Mouse (Mus musculus) hindbrain, postnatal 0 days (tissue): ENCODE measurements around the gene Irf3. TPM values are rescaled to one million over a fixed set of nuclear protein-coding genes. Genes with fewer than 3 reads are reported as not detected.

ENCODE experiments used
- ATAC-seq: fragments of 200-750 bp; cut with Nextera tagmentation; 2 replicates; pipeline ENCODE4 v1.8.0; 2017; ENCODE audit warnings: mild to moderate bottlenecking, moderate TSS enrichment, moderate library complexity
- DNase-seq: peaks from one replicate; pipeline ENCODE4 v3.0.0-alpha.2; 2015; ENCODE audit warnings: low spot score
- H3K27ac ChIP-seq: fragments of 300-500 bp; sonication (generic); 2 replicates; pipeline ENCODE4 v1.5.1; 2014; ENCODE audit warnings: mild to moderate bottlenecking
- H3K27me3 ChIP-seq: fragments of 300-500 bp; sonication (generic); 2 replicates; pipeline ENCODE4 v1.6.1; 2014; ENCODE audit warnings: low read length, mixed read lengths; ENCODE audit not compliant: insufficient read depth
- H3K36me3 ChIP-seq: fragments of 300-500 bp; sonication (generic); 2 replicates; pipeline ENCODE4 v1.6.1; 2014; ENCODE audit warnings: low read length, mixed read lengths; ENCODE audit not compliant: insufficient read depth
- H3K4me1 ChIP-seq: fragments of 300-500 bp; sonication (generic); 2 replicates; pipeline ENCODE4 v1.6.1; 2014; ENCODE audit warnings: antibody characterized with exemption, low read length, mixed read lengths; ENCODE audit not compliant: insufficient read depth
- H3K4me2 ChIP-seq: fragments of 300-500 bp; sonication (generic); 2 replicates; pipeline ENCODE4 v1.6.1; 2014; ENCODE audit warnings: low read depth, mild to moderate bottlenecking, low read length, moderate library complexity, mixed read lengths
- H3K4me3 ChIP-seq: fragments of 300-500 bp; sonication (generic); 2 replicates; pipeline ENCODE4 v1.5.1; 2014; ENCODE audit warnings: low read length
- H3K9ac ChIP-seq: fragments of 300-500 bp; sonication (generic); replicated peaks from 2 replicates; pipeline ENCODE4 v1.6.1; 2014; ENCODE audit warnings: mild to moderate bottlenecking, low read length, moderate library complexity, mixed read lengths
- H3K9me3 ChIP-seq: fragments of 300-500 bp; sonication (generic); 2 replicates; pipeline ENCODE4 v1.6.1; 2016; ENCODE audit warnings: low read length, mixed read lengths
- CTCF ChIP-seq: IDR thresholded peaks from 2 replicates; pipeline ENCODE4 v1.5.1; 2016; ENCODE audit warnings: antibody characterized with exemption, control low read depth, low read depth
- WGBS: fragments of 180-500 bp; shearing (Covaris S2); extraction: QIAGEN DNeasy Blood & Tissue Kit; methylation state at CpG from one replicate; pipeline ENCODE4 v1.1.7; 2014; 5-methylcytosine and 5-hydroxymethylcytosine counted together
- polyA plus RNA-seq: library from polyadenylated mRNA; unstranded; fragments of >200 nt; fragmentation: Nextera tagmentation; extraction: Ambion mirVana; gene quantifications from 2 replicates; pipeline ENCODE4 v1.2.1, GENCODE M21; 2015
- total RNA-seq: library from RNA; depleted of rRNA; stranded (reverse); fragments of >200 nt; gene quantifications from 2 replicates; pipeline ENCODE4 v1.2.3, GENCODE M21; 2014

Gene Irf3
- total and polyA plus RNA-seq, 2 experiments from 2014 or later, result 33.7 to 48.6 TPM

- no peaks in the 10 kb centered on the region for H3K9me3 ChIP-seq
- DNase-seq (peak; percentile 59), ATAC-seq (no peak)
- H3K4me3 ChIP-seq, result no peak overlapping the region
- H3K4me1 ChIP-seq, result 0 out of 2 replicates have a peak, but pooled peaks cover 6% of the 10 kb centered on the region
- no peak overlapping the region for H3K4me2 ChIP-seq
- no peak overlapping the region for H3K9ac ChIP-seq
- H3K27me3 ChIP-seq, result peaks cover 6% of the 10 kb centered on the region
- WGBS, result 59% methylated on average over 5 of the region's 5 CpGs
- no peak overlapping the region for H3K27ac ChIP-seq
- peak; percentile 64 for TF ChIP-seq CTCF
- no peaks in the 10 kb centered on the region; the same call in 1 of the 2 replicates for H3K36me3 ChIP-seq
These were observed 41.8 kb upstream of the Irf3 start for GRCm38 (mm10) chr7:44955628-44956027.

DNA sequence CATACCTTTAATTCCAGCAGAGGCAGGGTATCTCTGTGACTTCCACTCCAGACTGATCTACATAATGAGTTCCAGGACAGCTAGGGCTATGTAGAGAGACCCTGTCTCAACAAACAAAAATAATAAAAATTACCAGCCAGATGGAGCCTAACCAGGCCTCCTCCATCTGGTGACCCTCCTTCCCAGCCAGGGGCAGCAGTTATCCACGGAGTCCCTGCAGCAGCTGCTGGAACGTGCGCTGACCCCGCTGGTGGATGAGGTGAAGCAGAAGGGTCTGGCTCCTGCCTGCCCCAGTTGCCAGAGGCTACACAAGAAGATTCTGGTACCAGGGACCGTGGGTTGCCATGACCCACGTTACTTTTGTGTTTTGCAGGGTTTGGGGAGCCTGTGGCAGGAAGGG is 41.2 kb upstream of the Irf3 start:
- Histone ChIP-seq H3K4me1 (0 out of 2 replicates have a peak, but pooled peaks cover 6% of the 10 kb centered on the region), H3K27me3 (peaks cover 6% of the 10 kb centered on the region), H3K4me3 (no peak overlapping the region), H3K9ac (no peak overlapping the region), H3K27ac (no peak overlapping the region), H3K9me3 (no peaks in the 10 kb centered on the region), H3K36me3 (peaks cover 6% of the 10 kb centered on the region), H3K4me2 (no peak overlapping the region)
- ATAC-seq (no peak), DNase-seq (no peak)
- TF ChIP-seq CTCF, result no peak
- WGBS, result 47% methylated on average over 6 of the region's 6 CpGs

DNA sequence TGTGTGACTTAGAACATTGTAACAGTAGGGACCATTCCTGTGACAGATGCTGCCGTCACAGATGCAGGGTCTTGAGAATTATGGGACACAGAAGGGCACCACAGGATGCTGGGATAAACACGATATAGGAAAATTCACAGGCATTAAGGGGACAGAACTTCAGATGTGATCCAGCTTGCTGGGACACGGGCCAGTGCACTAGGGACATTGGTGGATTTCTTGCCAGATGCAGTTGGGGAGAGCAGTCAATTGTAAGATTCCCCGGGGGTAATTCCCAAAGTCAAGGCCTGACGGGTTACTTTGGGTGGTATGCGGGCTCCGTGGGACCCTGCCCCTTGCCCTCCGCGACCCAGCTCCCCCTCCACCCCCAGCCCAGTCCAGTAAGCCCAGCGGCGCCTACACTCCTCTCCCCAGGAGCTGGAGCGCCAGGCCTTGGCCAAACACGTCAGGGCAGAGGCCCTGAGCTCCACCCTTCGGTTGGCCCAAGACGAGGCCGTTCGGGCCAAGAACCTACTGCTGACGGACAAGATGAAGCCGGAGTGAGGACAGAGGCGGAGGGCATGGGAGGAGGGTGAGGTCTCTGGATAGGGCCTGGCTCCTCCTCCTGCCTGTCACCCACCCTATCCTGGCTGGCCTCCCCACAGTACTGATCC is 40.1 kb upstream of the Irf3 start:
- no peaks in the 10 kb centered on the region for H3K9me3 ChIP-seq
- no peaks in the 10 kb centered on the region for H3K27me3 ChIP-seq
- no peak overlapping the region for H3K9ac ChIP-seq
- WGBS, result 65% methylated on average over 20 of the region's 20 CpGs
- no peak for TF ChIP-seq CTCF
- peaks cover 11% of the 10 kb centered on the region for H3K36me3 ChIP-seq
- no peak overlapping the region for H3K4me2 ChIP-seq
- DNase-seq (no peak), ATAC-seq (no peak)
- 0 out of 2 replicates have a peak, but pooled peaks cover 3% of the 10 kb centered on the region for H3K4me1 ChIP-seq
- H3K4me3 ChIP-seq, result no peak overlapping the region
- peak overlapping the region; percentile 28; the same call in 1 of the 2 replicates for H3K27ac ChIP-seq

- H3K27me3 ChIP-seq, result no peaks in the 10 kb centered on the region
- ATAC-seq, result 0 out of 2 replicates have a peak, but pooled peaks have one; percentile 31
- H3K4me2 ChIP-seq, result no peak overlapping the region
- peak; percentile 82 for TF ChIP-seq CTCF
- no peak overlapping the region for H3K9ac ChIP-seq
- peak; percentile 78 for DNase-seq
- no peak overlapping the region for H3K27ac ChIP-seq
- WGBS, result 59% methylated on average over 7 of the region's 7 CpGs
- no peak overlapping the region for H3K4me3 ChIP-seq
- no peaks in the 10 kb centered on the region for H3K9me3 ChIP-seq
- peaks cover 11% of the 10 kb centered on the region for H3K36me3 ChIP-seq
- no peaks in the 10 kb centered on the region for H3K4me1 ChIP-seq
These were observed 39.2 kb upstream of the Irf3 start for GRCm38 (mm10) chr7:44958208-44958607.

DNA sequence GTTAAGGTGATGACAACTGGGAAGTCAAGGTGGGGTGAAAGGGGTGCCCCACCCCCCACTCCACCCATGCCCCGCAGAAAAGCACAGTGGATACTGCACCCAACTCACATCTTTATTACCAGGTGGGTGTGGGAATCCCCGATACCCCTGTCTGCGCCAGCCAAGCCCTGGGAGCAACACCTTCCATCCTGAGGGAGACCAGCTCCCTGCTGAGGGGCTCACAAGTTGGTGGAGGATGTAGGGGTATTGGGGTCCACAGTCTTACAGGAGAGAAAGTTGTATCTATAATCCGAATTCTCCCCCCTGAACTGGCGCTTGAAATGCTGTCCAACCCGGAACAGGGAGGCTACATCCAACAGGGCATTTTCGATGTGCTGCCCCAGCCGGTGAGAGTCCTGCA is 38.2 kb upstream of the Irf3 start:
- H3K27ac ChIP-seq, result no peak overlapping the region
- H3K4me1 ChIP-seq, result no peaks in the 10 kb centered on the region
- H3K4me2 ChIP-seq, result no peak overlapping the region
- peaks cover 16% of the 10 kb centered on the region for H3K36me3 ChIP-seq
- no peak for ATAC-seq
- no peaks in the 10 kb centered on the region for H3K27me3 ChIP-seq
- no peak for DNase-seq
- H3K9ac ChIP-seq, result no peak overlapping the region
- H3K4me3 ChIP-seq, result no peak overlapping the region
- H3K9me3 ChIP-seq, result no peaks in the 10 kb centered on the region
- TF ChIP-seq CTCF, result no peak
- 89% methylated on average over 8 of the region's 8 CpGs for WGBS

DNA sequence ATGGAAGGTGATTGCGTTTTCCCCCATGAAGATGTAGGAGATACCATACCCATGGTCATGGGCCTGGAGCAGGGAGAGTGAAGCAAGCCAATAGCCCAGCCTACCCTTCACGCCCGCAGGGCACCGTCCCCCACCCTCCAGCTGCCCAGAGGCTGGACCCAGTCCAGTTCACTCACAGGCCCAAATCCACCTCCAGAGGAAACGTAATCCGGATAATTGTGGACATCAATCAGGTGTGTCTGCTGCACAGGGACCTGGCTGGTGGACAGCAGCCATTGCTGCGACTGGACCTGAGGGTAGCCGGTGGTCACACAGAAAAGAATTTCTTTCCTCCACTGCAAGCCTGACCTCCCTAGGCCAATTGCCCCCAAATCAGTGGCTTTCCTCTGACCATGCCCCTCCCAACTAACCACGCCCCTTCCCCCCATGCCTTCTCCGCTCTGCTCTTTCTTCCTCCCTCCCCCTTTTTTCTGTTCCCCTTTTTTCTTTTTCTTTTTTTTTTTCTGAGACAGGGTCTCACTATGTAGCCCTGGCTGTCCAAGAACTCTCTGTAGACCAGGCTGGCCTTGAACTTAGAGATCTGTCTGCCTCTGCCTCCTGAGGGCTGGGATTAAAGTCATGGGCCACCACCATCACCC is 37.5 kb upstream of the Irf3 start:
- no peak overlapping the region for H3K4me3 ChIP-seq
- DNase-seq (no peak), ATAC-seq (no peak)
- no peaks in the 10 kb centered on the region for H3K4me1 ChIP-seq
- no peaks in the 10 kb centered on the region for H3K27me3 ChIP-seq
- H3K27ac ChIP-seq, result no peak overlapping the region
- H3K9ac ChIP-seq, result no peak overlapping the region
- WGBS, result 84% methylated on average over 10 of the region's 10 CpGs
- H3K36me3 ChIP-seq, result peaks cover 16% of the 10 kb centered on the region
- no peaks in the 10 kb centered on the region for H3K9me3 ChIP-seq
- TF ChIP-seq CTCF, result no peak
- H3K4me2 ChIP-seq, result no peak overlapping the region

DNA sequence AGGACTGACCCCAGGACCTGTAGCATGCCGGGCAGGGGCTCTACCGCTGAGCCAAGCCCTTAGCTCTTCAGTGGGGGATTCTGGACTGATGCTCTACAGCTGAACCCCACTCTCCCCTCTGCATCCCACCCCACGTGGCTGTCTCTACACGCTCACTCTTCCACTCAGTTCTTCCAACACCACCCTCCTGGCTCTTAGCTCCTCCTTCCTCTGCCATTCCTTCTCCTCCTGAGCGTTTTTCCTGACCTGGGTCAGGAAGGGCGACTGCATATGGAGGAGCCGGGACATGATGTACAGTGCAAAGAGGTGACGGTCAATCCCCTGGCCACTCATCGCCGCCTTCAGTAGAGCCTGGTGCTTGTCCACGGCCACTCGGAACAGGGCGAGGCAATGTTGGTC is 36.9 kb upstream of the Irf3 start:
- ATAC-seq (no peak), DNase-seq (no peak)
- Histone ChIP-seq H3K27ac (no peak overlapping the region), H3K36me3 (peaks cover 16% of the 10 kb centered on the region), H3K4me1 (no peaks in the 10 kb centered on the region), H3K27me3 (no peaks in the 10 kb centered on the region), H3K9ac (no peak overlapping the region), H3K4me3 (no peak overlapping the region), H3K4me2 (no peak overlapping the region), H3K9me3 (no peaks in the 10 kb centered on the region)
- no peak for TF ChIP-seq CTCF
- 93% methylated on average over 13 of the region's 13 CpGs for WGBS
